Mouse (Mus musculus): ENCODE measurements around the gene Selenoo.

DNA sequence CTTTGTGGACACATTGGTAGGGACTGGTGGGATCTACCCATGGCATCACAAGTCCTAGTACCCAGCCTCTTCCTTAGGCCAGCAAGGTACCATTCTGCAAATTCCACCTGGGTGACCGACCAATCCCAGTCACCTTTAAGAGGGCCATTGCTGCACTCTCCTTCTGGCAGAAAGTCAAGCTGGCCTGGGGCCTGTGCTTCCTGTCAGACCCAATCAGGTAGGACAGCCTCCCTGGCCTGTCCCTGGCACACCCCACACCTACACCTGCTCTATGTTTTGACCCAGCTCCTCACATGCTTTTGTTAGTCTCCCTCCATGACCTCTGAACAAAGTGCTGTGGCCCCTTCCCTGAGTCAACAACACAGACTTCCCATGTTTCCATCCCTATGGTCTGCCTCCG, 4.1 kb upstream of the Selenoo start:
- TF ChIP-seq CTCF (IDR thresholded peaks at IDR 0.05; ENCODE audit: low read depth, low read length), result no peak
- TF ChIP-seq POLR2A (IDR thresholded peaks at IDR 0.05; ENCODE audit: insufficient read depth, low read length), result no peak

Data from ES-Bruce4 (cell line).